Mouse (Mus musculus) right cerebral cortex, postnatal 10 days (tissue): ENCODE data around the gene Olfr1308.

ENCODE experiments used
- DNase-seq, 2 experiments: peaks; one replicate each; pipeline ENCODE4 v3.0.0; 2021; ENCODE audit warnings: low spot score in 2 of 2

Olfr1308 gene

GRCm38 (mm10) chr2:111964844-111965243 lies at the start of gene Olfr1308:
Gene Olfr1308, minus strand, starts transcription at chr2:111964944.
- no peak for DNase-seq

DNA sequence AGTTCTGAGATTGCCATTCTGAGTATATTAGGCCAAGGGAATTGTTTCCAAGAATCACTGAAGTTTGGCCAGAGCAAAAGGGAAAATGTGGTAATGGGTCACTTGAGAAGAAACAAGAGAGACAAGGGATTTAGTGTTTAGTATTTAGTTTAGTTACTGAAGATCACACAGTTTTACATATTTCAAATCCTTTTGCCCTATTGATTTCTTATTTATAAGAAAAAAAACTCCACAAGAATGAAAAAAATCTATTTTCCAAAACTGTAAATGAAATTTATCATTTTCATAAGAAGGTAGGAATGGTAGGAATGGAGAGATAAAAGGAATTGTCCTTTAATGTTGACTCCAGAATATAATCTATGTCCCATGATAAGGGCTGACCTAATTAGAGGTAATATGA lies 47.9 kb upstream of the Olfr1308 start, which contains the start of gene Olfr1310:
Gene Olfr1310, minus strand, starts transcription at position 101 of the 400 bp plus-strand sequence.
- no peak for DNase-seq

GRCm38 (mm10) chr2:111990181-111990580 lies 25.4 kb upstream of the Olfr1308 start, which contains the start of gene Olfr1309:
Gene Olfr1309, minus strand, starts transcription at chr2:111990281.
- no peak for DNase-seq

DNA sequence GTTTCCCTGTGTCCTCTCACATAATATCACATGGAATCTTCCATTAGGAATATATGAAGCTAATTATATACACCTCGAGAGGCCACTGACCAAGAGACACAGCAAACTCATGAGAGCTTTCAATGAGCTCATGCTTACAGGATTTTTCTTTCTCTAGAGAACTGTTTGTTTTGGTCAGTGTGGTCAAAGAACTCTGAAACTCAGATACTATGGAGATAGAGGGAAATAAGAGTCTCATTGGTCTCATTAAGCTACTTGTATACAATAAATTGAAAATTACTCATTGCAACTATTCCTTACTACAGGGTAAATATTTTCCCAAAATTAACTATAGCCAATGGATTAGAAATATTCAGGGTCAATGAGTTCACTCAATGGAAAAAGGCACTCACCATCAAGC lies 15.4 kb downstream of the Olfr1308 start, which contains the start of gene Olfr1307:
Gene Olfr1307, minus strand, starts transcription at position 101 of the 400 bp plus-strand sequence.
- no peak for DNase-seq

GRCm38 (mm10) chr2:111916171-111916570 lies 48.6 kb downstream of the Olfr1308 start, which contains the start of gene Olfr1306:
Gene Olfr1306, minus strand, starts transcription at chr2:111916271.
- DNase-seq = no peak
